Mouse (Mus musculus) hindbrain, embryonic 14.5 days (tissue): ENCODE measurements around the gene Tgfbr1. TPM values are rescaled to one million over a fixed set of nuclear protein-coding genes. Genes with fewer than 3 reads are reported as not detected.

Experiments used
- ATAC-seq: fragments of 200-750 bp; cut with Nextera tagmentation; 2 replicates; pipeline ENCODE4 v1.8.0; 2017; ENCODE audit warnings: moderate number of reproducible peaks, mild to moderate bottlenecking, moderate TSS enrichment, moderate library complexity; ENCODE audit not compliant: low FRiP score
- DNase-seq: peaks from one replicate; pipeline ENCODE4 v3.0.0-alpha.2; 2015; ENCODE audit warnings: low spot score
- H3K27ac ChIP-seq: fragments of 300-500 bp; sonication (generic); 2 replicates; pipeline ENCODE4 v1.5.1; 2014; ENCODE audit warnings: mild to moderate bottlenecking, moderate library complexity
- H3K27me3 ChIP-seq: fragments of 300-500 bp; sonication (generic); 2 replicates; pipeline ENCODE4 v1.6.1; 2014; ENCODE audit warnings: mild to moderate bottlenecking, low read length, mixed read lengths; ENCODE audit not compliant: control insufficient read depth, insufficient read depth
- H3K36me3 ChIP-seq: fragments of 300-500 bp; sonication (generic); replicated peaks from 2 replicates; pipeline ENCODE4 v1.6.1; 2014; ENCODE audit not compliant: control insufficient read depth, insufficient read depth
- H3K4me1 ChIP-seq: fragments of 300-500 bp; sonication (generic); replicated peaks from 2 replicates; pipeline ENCODE4 v1.6.1; 2014; ENCODE audit warnings: antibody characterized with exemption, low read length, mixed read lengths; ENCODE audit not compliant: control insufficient read depth, insufficient read depth
- H3K4me2 ChIP-seq: fragments of 300-500 bp; sonication (generic); replicated peaks from 2 replicates; pipeline ENCODE4 v1.6.1; 2014; ENCODE audit warnings: mild to moderate bottlenecking, moderate library complexity
- H3K4me3 ChIP-seq: fragments of 300-500 bp; sonication (generic); replicated peaks from 2 replicates; pipeline ENCODE4 v1.5.1; 2014; ENCODE audit warnings: mild to moderate bottlenecking, low read length
- H3K9ac ChIP-seq: fragments of 300-500 bp; sonication (generic); 2 replicates; pipeline ENCODE4 v1.6.1; 2014
- H3K9me3 ChIP-seq: fragments of 300-500 bp; sonication (generic); 2 replicates; pipeline ENCODE4 v1.6.1; 2016; ENCODE audit warnings: low read length; ENCODE audit not compliant: control insufficient read depth
- WGBS: fragments of 180-500 bp; shearing (Covaris S2); extraction: QIAGEN DNeasy Blood & Tissue Kit; methylation state at CpG from one replicate; pipeline ENCODE4 v1.1.7; 2014; 5-methylcytosine and 5-hydroxymethylcytosine counted together
- polyA plus RNA-seq: library from polyadenylated mRNA; unstranded; fragments of >200 nt; fragmentation: Nextera tagmentation; extraction: Ambion mirVana; gene quantifications from 2 replicates; pipeline ENCODE4 v1.2.1, GENCODE M21; 2014

The Tgfbr1 gene
- polyA plus RNA-seq, 1 experiment from 2014 or later = 41.4 TPM

DNA sequence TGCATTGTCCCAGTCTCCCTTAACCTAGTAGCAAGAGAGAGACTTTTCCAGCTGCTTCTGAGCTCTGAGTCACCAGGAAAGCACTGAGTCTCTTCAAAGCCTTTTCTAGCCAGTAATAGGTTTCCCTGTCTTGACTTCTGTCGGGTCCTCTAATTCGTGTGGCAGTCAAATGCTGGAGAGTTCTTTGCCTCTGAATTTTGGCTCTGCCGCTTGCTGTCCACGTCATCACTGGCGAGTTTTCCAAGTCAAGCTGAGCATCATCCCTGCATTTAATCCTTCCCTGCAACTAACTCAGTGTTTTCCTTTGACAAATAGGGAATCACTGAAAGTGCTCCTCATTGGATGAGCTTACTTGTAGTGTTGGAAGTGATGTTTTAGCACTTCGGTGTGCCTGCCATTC is 36.6 kb upstream of the Tgfbr1 start:
- no peak overlapping the region for H3K4me2 ChIP-seq
- WGBS = 84% methylated on average over 6 of the region's 6 CpGs
- no peak for DNase-seq
- no peak overlapping the region for H3K4me3 ChIP-seq
- ATAC-seq = no peak
- H3K9me3 ChIP-seq = no peaks in the 10 kb centered on the region
- no peaks in the 10 kb centered on the region for H3K36me3 ChIP-seq
- no peak overlapping the region for H3K27ac ChIP-seq
- no peak overlapping the region for H3K9ac ChIP-seq
- H3K27me3 ChIP-seq = no peaks in the 10 kb centered on the region
- H3K4me1 ChIP-seq = no peaks in the 10 kb centered on the region

DNA sequence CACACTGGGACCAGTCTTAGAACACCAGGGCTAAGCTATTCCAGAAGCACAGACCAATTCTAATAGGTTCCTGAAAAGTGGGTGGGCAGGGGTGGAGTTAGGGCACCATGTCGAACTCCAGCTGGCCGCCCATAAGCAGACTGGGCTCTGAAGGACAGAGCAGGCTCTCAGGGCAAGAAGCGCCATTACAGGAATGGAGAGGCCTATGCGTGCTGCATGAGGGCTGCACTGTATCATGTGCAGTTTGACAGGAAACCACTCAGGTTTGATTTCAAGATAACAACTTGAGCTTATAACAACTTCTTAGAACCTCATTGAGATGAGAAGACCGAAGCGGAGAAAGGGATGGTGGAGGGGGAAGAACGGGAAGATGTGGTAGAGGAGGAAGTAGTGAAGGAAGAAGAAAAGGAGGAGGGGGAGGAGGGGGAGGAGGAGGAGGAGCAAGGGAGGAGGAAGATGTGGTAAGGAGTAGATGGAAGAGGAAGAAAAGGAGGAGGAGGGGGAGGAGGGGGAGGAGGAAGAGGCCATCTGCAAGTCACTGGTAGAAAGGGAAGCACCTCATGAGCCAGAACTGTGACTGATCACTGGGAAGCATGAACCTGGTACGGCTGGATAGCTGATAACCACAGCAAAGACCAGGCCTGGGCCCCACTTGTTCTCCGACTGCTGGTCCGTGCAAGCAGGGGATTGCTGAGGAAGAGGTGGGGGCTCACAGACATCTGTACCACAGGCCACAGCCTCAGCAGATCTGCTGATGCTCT is 33.3 kb upstream of the Tgfbr1 start:
- H3K9ac ChIP-seq = no peak overlapping the region
- no peaks in the 10 kb centered on the region for H3K9me3 ChIP-seq
- ATAC-seq (no peak), DNase-seq (no peak)
- no peaks in the 10 kb centered on the region for H3K27me3 ChIP-seq
- H3K27ac ChIP-seq = no peak overlapping the region
- H3K4me1 ChIP-seq = no peaks in the 10 kb centered on the region
- H3K4me2 ChIP-seq = no peak overlapping the region
- no peaks in the 10 kb centered on the region for H3K36me3 ChIP-seq
- 86% methylated on average over 10 of the region's 10 CpGs for WGBS
- no peak overlapping the region for H3K4me3 ChIP-seq

GRCm38 (mm10) chr4:47322315-47322714 is 30.7 kb upstream of the Tgfbr1 start:
- DNase-seq (no peak), ATAC-seq (no peak)
- H3K4me3 ChIP-seq = no peak overlapping the region
- H3K27ac ChIP-seq = no peak overlapping the region
- H3K9me3 ChIP-seq = no peaks in the 10 kb centered on the region
- H3K4me2 ChIP-seq = no peak overlapping the region
- H3K36me3 ChIP-seq = no peaks in the 10 kb centered on the region
- WGBS = 87% methylated on average over 3 of the region's 3 CpGs
- no peaks in the 10 kb centered on the region for H3K27me3 ChIP-seq
- no peak overlapping the region for H3K9ac ChIP-seq
- H3K4me1 ChIP-seq = no peaks in the 10 kb centered on the region

GRCm38 (mm10) chr4:47324206-47324605 is 28.8 kb upstream of the Tgfbr1 start:
- ATAC-seq (no peak), DNase-seq (no peak)
- Histone ChIP-seq H3K4me1 (no peaks in the 10 kb centered on the region), H3K9me3 (no peaks in the 10 kb centered on the region), H3K27ac (no peak overlapping the region), H3K9ac (no peak overlapping the region), H3K36me3 (no peaks in the 10 kb centered on the region), H3K4me3 (no peak overlapping the region), H3K27me3 (no peaks in the 10 kb centered on the region), H3K4me2 (no peak overlapping the region)
- WGBS = 80% methylated on average over 1 of the region's 1 CpGs

- ATAC-seq (no peak), DNase-seq (no peak)
- Histone ChIP-seq H3K4me3 (no peak overlapping the region), H3K27ac (no peak overlapping the region), H3K4me1 (no peaks in the 10 kb centered on the region), H3K27me3 (no peaks in the 10 kb centered on the region), H3K9me3 (no peaks in the 10 kb centered on the region), H3K36me3 (no peaks in the 10 kb centered on the region), H3K9ac (no peak overlapping the region), H3K4me2 (no peak overlapping the region)
- 83% methylated on average over 3 of the region's 3 CpGs for WGBS
These were observed 25.2 kb upstream of the Tgfbr1 start for GRCm38 (mm10) chr4:47327782-47328181.

- no peaks in the 10 kb centered on the region for H3K4me1 ChIP-seq
- no peak overlapping the region for H3K9ac ChIP-seq
- DNase-seq (no peak), ATAC-seq (no peak)
- H3K27ac ChIP-seq = no peak overlapping the region
- no peak overlapping the region for H3K4me3 ChIP-seq
- no peaks in the 10 kb centered on the region for H3K9me3 ChIP-seq
- WGBS = 4% methylated on average over 1 of the region's 1 CpGs
- no peaks in the 10 kb centered on the region for H3K36me3 ChIP-seq
- H3K4me2 ChIP-seq = no peak overlapping the region
- no peaks in the 10 kb centered on the region for H3K27me3 ChIP-seq
These were observed 23.7 kb upstream of the Tgfbr1 start for GRCm38 (mm10) chr4:47329285-47329684.

DNA sequence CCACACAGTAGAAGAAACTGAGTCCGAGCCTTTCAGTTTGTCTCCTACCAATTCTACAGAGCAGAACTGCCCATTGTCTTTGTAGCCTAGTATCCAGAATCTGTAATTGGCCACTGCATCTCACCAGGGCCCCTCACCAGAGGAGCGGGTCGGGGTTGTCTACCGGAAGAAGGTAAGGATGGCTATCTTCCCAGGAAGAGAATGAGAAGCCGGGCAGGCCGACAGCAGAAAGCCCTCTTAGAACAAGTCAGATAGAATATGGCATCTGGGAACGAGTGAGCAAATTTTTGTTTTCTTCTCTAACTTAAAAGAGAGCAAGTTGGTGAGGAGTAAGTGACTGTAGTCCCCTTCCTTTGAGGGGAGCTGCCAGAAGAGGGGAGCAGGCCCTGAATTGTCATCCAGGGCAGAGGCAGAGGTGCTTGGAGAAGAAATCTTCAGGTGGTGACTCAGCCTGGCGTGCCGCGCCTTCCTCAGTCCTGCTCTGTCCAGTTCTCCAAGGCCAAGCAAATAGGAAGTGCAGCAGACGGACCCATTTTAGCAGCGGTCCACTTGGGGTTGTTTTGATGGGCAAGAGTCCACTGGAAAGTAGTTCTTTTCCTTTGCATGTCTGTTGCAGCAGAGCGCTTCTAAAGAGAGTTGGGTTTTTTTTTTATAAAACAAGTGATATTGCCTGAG is 22.5 kb upstream of the Tgfbr1 start:
- ATAC-seq (no peak), DNase-seq (no peak)
- WGBS = 94% methylated on average over 13 of the region's 13 CpGs
- Histone ChIP-seq H3K36me3 (no peaks in the 10 kb centered on the region), H3K27ac (no peak overlapping the region), H3K4me1 (no peaks in the 10 kb centered on the region), H3K9ac (no peak overlapping the region), H3K27me3 (no peaks in the 10 kb centered on the region), H3K4me3 (no peak overlapping the region), H3K4me2 (no peak overlapping the region), H3K9me3 (no peaks in the 10 kb centered on the region)

DNA sequence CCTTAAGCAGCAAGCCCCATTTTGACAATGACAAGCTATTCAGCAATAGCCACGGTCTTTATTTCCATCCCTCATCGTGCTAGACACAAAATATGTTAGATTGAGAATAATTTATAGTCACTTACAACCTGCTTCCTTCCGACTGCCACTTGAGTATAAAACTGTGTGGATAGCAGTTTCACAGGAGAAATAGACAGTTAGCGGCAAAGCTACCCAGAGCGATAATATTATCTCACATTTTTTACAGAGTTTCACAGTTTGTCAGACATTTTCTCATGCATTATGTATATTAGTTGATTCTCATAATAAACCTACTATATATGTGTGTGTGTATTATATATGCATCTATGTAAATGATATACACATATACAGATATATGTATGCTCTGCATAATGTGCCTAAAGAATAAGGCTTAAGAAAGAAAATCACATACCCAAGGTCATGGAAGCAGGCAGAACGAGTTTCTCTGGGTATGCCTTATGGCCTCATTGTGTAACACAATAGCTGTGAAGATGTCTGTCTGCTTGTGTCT is 20.1 kb upstream of the Tgfbr1 start:
- DNase-seq (no peak), ATAC-seq (no peak)
- Histone ChIP-seq H3K9ac (no peak overlapping the region), H3K4me2 (no peak overlapping the region), H3K4me1 (no peaks in the 10 kb centered on the region), H3K4me3 (no peak overlapping the region), H3K9me3 (no peaks in the 10 kb centered on the region), H3K36me3 (no peaks in the 10 kb centered on the region), H3K27ac (no peak overlapping the region), H3K27me3 (no peaks in the 10 kb centered on the region)
- WGBS = 90% methylated on average over 6 of the region's 6 CpGs

- Histone ChIP-seq H3K4me2 (no peak overlapping the region), H3K27me3 (no peaks in the 10 kb centered on the region), H3K9me3 (no peaks in the 10 kb centered on the region), H3K9ac (no peak overlapping the region), H3K36me3 (no peaks in the 10 kb centered on the region), H3K27ac (no peak overlapping the region), H3K4me1 (no peaks in the 10 kb centered on the region), H3K4me3 (no peak overlapping the region)
- WGBS = 94% methylated on average over 3 of the region's 3 CpGs
- DNase-seq (no peak), ATAC-seq (no peak)
These were observed 19.5 kb upstream of the Tgfbr1 start for GRCm38 (mm10) chr4:47333541-47333940.
